Mouse (Mus musculus): ENCODE measurements at regions not wholly inside any gene's neighbourhood (a gene's known extent, or its start where the extent isn't known, plus 50 kb on each side); places are given as distances from the start of the nearest gene placed in this dataset.

GRCm38 (mm10) chr6:75805223-75805622 is 692.4 kb downstream of the Gm9008 start:
- ATAC-seq (ENCODE audit: low FRiP score): no peak
- peaks cover under 1% of the 10 kb centered on the region; the same call in 1 of the 2 replicates for H3K4me1 ChIP-seq
- H3K27ac ChIP-seq (replicated peaks): no peak overlapping the region
- no peak overlapping the region for H3K4me3 ChIP-seq (replicated peaks)
- WGBS: 70% methylated on average over 4 of the region's 4 CpGs
- no peaks in the 10 kb centered on the region for H3K36me3 ChIP-seq
- no peaks in the 10 kb centered on the region for H3K27me3 ChIP-seq (replicated peaks)
- no peak overlapping the region for H3K4me2 ChIP-seq
- no peaks in the 10 kb centered on the region for H3K9me3 ChIP-seq (replicated peaks)
- no peak overlapping the region for H3K9ac ChIP-seq (replicated peaks)

- Histone ChIP-seq H3K9me3 (replicated peaks) (no peaks in the 10 kb centered on the region), H3K4me2 (no peak overlapping the region), H3K4me3 (replicated peaks) (no peak overlapping the region), H3K27me3 (replicated peaks) (no peaks in the 10 kb centered on the region), H3K9ac (replicated peaks) (no peak overlapping the region), H3K27ac (replicated peaks) (no peak overlapping the region; the same call in 1 of the 2 replicates), H3K4me1 (peaks cover 8% of the 10 kb centered on the region; the same call in 1 of the 2 replicates), H3K36me3 (no peaks in the 10 kb centered on the region)
- WGBS: 43% methylated on average over 3 of the region's 3 CpGs
- ATAC-seq (ENCODE audit: low FRiP score): peak; percentile 38; the same call in 1 of the 2 replicates
Measured at GRCm38 (mm10) chr6:75799993-75800392, 697.6 kb downstream of the Gm9008 start.

- H3K4me2 ChIP-seq: no peak overlapping the region
- no peak overlapping the region for H3K9ac ChIP-seq (replicated peaks)
- 36% methylated on average over 2 of the region's 2 CpGs for WGBS
- H3K27me3 ChIP-seq (replicated peaks): no peaks in the 10 kb centered on the region
- ATAC-seq (ENCODE audit: low FRiP score): peak; percentile 83; the same call in 1 of the 2 replicates
- no peak overlapping the region for H3K4me3 ChIP-seq (replicated peaks)
- H3K27ac ChIP-seq (replicated peaks): no peak overlapping the region; the same call in 1 of the 2 replicates
- H3K36me3 ChIP-seq: no peaks in the 10 kb centered on the region
- no peaks in the 10 kb centered on the region for H3K9me3 ChIP-seq (replicated peaks)
- peaks cover 8% of the 10 kb centered on the region; the same call in 1 of the 2 replicates for H3K4me1 ChIP-seq
Measured at GRCm38 (mm10) chr6:75799546-75799945, 698.0 kb downstream of the Gm9008 start.

GRCm38 (mm10) chr6:75782680-75783079 is 714.9 kb downstream of the Gm9008 start:
- Histone ChIP-seq H3K27me3 (replicated peaks) (no peaks in the 10 kb centered on the region), H3K9me3 (replicated peaks) (no peaks in the 10 kb centered on the region), H3K4me3 (replicated peaks) (no peak overlapping the region), H3K36me3 (no peaks in the 10 kb centered on the region), H3K4me1 (no peaks in the 10 kb centered on the region), H3K4me2 (peak overlapping the region; percentile 34), H3K9ac (replicated peaks) (no peak overlapping the region), H3K27ac (replicated peaks) (no peak overlapping the region)
- no peak for ATAC-seq (ENCODE audit: low FRiP score)
- 70% methylated on average over 20 of the region's 20 CpGs for WGBS

- Histone ChIP-seq H3K9me3 (replicated peaks) (no peaks in the 10 kb centered on the region), H3K27ac (replicated peaks) (no peak overlapping the region), H3K4me3 (replicated peaks) (no peak overlapping the region), H3K4me2 (no peak overlapping the region), H3K9ac (replicated peaks) (no peak overlapping the region), H3K27me3 (replicated peaks) (no peaks in the 10 kb centered on the region), H3K36me3 (no peaks in the 10 kb centered on the region), H3K4me1 (no peaks in the 10 kb centered on the region)
- no peak for ATAC-seq (ENCODE audit: low FRiP score)
- 88% methylated on average over 4 of the region's 4 CpGs for WGBS
Measured at GRCm38 (mm10) chr6:75763041-75763440, 734.5 kb downstream of the Gm9008 start.

GRCm38 (mm10) chr6:75756184-75756583 is 741.4 kb downstream of the Gm9008 start:
- no peak overlapping the region for H3K4me2 ChIP-seq
- no peak overlapping the region for H3K4me3 ChIP-seq (replicated peaks)
- H3K36me3 ChIP-seq: no peaks in the 10 kb centered on the region
- no peaks in the 10 kb centered on the region for H3K9me3 ChIP-seq (replicated peaks)
- ATAC-seq (ENCODE audit: low FRiP score): no peak
- 61% methylated on average over 2 of the region's 2 CpGs for WGBS
- H3K4me1 ChIP-seq: no peaks in the 10 kb centered on the region
- no peak overlapping the region for H3K9ac ChIP-seq (replicated peaks)
- no peak overlapping the region for H3K27ac ChIP-seq (replicated peaks)
- no peaks in the 10 kb centered on the region for H3K27me3 ChIP-seq (replicated peaks)
